Mouse (Mus musculus) cerebellum, adult 2 months (tissue): Measurements from ENCODE around the gene Fam53b.

Experiments used
- CTCF ChIP-seq: fragments of 200-500 bp; IDR thresholded peaks from 2 replicates; pipeline ENCODE4 v1.5.1; 2011; ENCODE audit warnings: low read depth, mild to moderate bottlenecking, control low read depth, low read length, moderate library complexity, borderline replicate concordance; ENCODE audit not compliant: insufficient read depth
- POLR2A ChIP-seq: fragments of 200-500 bp; IDR thresholded peaks from 2 replicates; pipeline ENCODE4 v1.6.1; 2011; ENCODE audit warnings: low read length, control low read depth, borderline replicate concordance; ENCODE audit not compliant: insufficient read depth

DNA sequence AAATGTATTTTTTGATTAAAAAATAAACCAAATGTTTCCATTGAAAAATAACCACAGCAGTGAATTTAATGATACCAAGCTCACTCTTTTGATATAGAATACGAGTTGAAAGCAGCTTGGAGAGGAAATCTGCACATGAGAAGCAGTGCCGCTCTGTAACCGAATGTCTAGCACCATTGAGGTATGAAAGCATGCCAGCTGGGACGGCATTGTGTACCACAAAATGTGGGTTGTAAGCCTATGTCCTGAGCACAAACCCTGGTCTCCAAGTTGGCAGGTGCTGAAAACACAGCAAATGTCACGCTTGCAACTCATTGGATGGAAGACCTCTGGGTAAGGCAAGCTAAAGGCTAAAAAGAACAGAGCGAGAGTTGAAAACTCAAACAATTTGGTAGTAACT is 3.4 kb upstream of the Fam53b start:
- TF ChIP-seq CTCF (no peak), POLR2A (no peak)
